ENCODE assay signal across 8 mouse cellular contexts in the genomic region with DNA sequence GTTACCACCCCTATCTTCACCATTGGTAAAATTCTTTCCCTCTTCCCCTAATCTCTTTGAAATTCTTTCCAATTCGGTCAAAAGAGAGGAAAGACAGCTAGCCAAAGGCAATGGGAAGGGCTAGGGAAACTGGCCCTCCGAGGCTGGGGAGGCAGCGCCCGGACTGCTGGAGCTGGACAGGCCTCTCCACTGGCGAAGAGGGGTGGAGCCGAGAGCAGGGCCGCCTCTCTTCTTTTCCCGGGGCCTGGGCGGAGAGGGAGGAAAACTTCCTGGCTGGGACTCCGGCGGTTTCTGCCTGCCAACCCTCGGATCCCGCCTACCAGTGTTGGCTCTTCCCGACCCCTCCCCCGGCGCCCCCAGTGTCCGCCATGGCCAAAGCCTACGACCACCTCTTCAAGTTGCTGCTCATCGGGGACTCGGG. TPM values are rescaled to one million over a fixed set of nuclear protein-coding genes. Genes with fewer than 3 reads are reported as not detected.
DNase-seq lines count a peak whose midpoint lies in the region; ATAC-seq and TF ChIP-seq lines count a peak whose summit lies in the region.

No protein-coding gene starts in this region.

- peak overlapping the region; percentile 69 for H3K9ac ChIP-seq in embryonic facial prominence, embryonic 13.5 days
- peak overlapping the region; percentile 68 for H3K9ac ChIP-seq in liver, embryonic 11.5 days (ENCODE audit: low read depth, low read length)
- peak overlapping the region; percentile 44 for H3K9ac ChIP-seq in midbrain, postnatal 0 days (replicated peaks; ENCODE audit: low read length, poor library complexity, severe bottlenecking)

- under 1% methylated on average over 20 of the region's 20 CpGs for WGBS in embryonic facial prominence, embryonic 13.5 days
- WGBS in liver, embryonic 11.5 days = under 1% methylated on average over 20 of the region's 20 CpGs
- under 1% methylated on average over 19 of the region's 20 CpGs for WGBS in midbrain, postnatal 0 days

- peak overlapping the region; percentile 77 for H3K4me2 ChIP-seq in embryonic facial prominence, embryonic 13.5 days
- peak overlapping the region; percentile 95 for H3K4me2 ChIP-seq in liver, embryonic 11.5 days
- peak overlapping the region; percentile 81 for H3K4me2 ChIP-seq in midbrain, postnatal 0 days (ENCODE audit: low read depth, low read length, poor library complexity, severe bottlenecking)

- peaks cover 11% of the 10 kb centered on the region for H3K4me1 ChIP-seq in embryonic facial prominence, embryonic 13.5 days
- H3K4me1 ChIP-seq in liver, embryonic 11.5 days (replicated peaks; ENCODE audit: control insufficient read depth, insufficient read depth, low read length) = peaks cover 21% of the 10 kb centered on the region
- no peaks in the 10 kb centered on the region for H3K4me1 ChIP-seq in midbrain, postnatal 0 days (ENCODE audit: insufficient read depth, low read length)
- H3K4me1 ChIP-seq in testis, adult 2 months (ENCODE audit: control insufficient read depth, insufficient read depth, low read length) = peaks cover 6% of the 10 kb centered on the region

- TF ChIP-seq CTCF in midbrain, postnatal 0 days (IDR thresholded peaks at IDR 0.05) = no peak
- no peak for TF ChIP-seq CTCF in testis, adult 2 months (IDR thresholded peaks at IDR 0.05; ENCODE audit: control insufficient read depth, insufficient read depth, insufficient replicate concordance, low read depth, low read length)

- peak overlapping the region; percentile 80 for H3K27ac ChIP-seq in embryonic facial prominence, embryonic 13.5 days
- H3K27ac ChIP-seq in liver, embryonic 11.5 days (ENCODE audit: low read depth, low read length) = peak overlapping the region; percentile 70
- peak overlapping the region; percentile 51; the same call in 1 of the 2 replicates for H3K27ac ChIP-seq in midbrain, postnatal 0 days (ENCODE audit: low read depth, low read length)
- H3K27ac ChIP-seq in testis, adult 2 months (ENCODE audit: control insufficient read depth, insufficient read depth, low read depth, low read length) = peak overlapping the region; percentile 69; the same call in 1 of the 2 replicates

- ATAC-seq in embryonic facial prominence, embryonic 13.5 days (ENCODE audit: insufficient number of reproducible peaks, insufficient read depth, low FRiP score, low TSS enrichment, low read depth) = peak; percentile 75
- peak; percentile 56 for ATAC-seq in liver, embryonic 11.5 days (replicated peaks; ENCODE audit: low FRiP score)
- ATAC-seq in midbrain, postnatal 0 days (ENCODE audit: low FRiP score) = peak; percentile 47; the same call in 1 of the 2 replicates

- peak; percentile 41; the same call in 1 of the 2 replicates for TF ChIP-seq POLR2A in testis, adult 2 months (IDR thresholded peaks at IDR 0.05; ENCODE audit: control insufficient read depth, low read depth, low read length)

- peaks cover 25% of the 10 kb centered on the region for H3K36me3 ChIP-seq in embryonic facial prominence, embryonic 13.5 days
- peaks cover 5% of the 10 kb centered on the region for H3K36me3 ChIP-seq in liver, embryonic 11.5 days (ENCODE audit: control insufficient read depth, insufficient read depth, low read length)
- H3K36me3 ChIP-seq in midbrain, postnatal 0 days (ENCODE audit: insufficient read depth, low read length) = no peaks in the 10 kb centered on the region
- no peaks in the 10 kb centered on the region for H3K36me3 ChIP-seq in testis, adult 2 months (ENCODE audit: control insufficient read depth, insufficient read depth, low read length)

- H3K9me3 ChIP-seq in embryonic facial prominence, embryonic 13.5 days = no peaks in the 10 kb centered on the region
- H3K9me3 ChIP-seq in liver, embryonic 11.5 days (ENCODE audit: control insufficient read depth, low read length) = no peaks in the 10 kb centered on the region
- H3K9me3 ChIP-seq in midbrain, postnatal 0 days (ENCODE audit: low read length) = no peaks in the 10 kb centered on the region

- no peaks in the 10 kb centered on the region for H3K27me3 ChIP-seq in embryonic facial prominence, embryonic 13.5 days
- H3K27me3 ChIP-seq in liver, embryonic 11.5 days (replicated peaks; ENCODE audit: control insufficient read depth, insufficient read depth, low read length) = no peaks in the 10 kb centered on the region
- no peaks in the 10 kb centered on the region for H3K27me3 ChIP-seq in midbrain, postnatal 0 days (ENCODE audit: insufficient read depth, low read length)
- no peaks in the 10 kb centered on the region for H3K27me3 ChIP-seq in testis, adult 2 months (ENCODE audit: control insufficient read depth, insufficient read depth, low read length)

- DNase-seq in 3T3-L1 (ENCODE audit: low read depth, low spot score) = peak; percentile 87
- peak; percentile 92 for DNase-seq in adrenal gland, postnatal 14 days
- peak; percentile 89 to 92 for DNase-seq in heart, adult 18-20 months
- peak; percentile 84 for DNase-seq in kidney, adult 18-20 months
- peak; percentile 73 for DNase-seq in liver, embryonic 11.5 days (ENCODE audit: low spot score)
- peak; percentile 57 for DNase-seq in midbrain, postnatal 0 days (ENCODE audit: low spot score)

- H3K4me3 ChIP-seq in embryonic facial prominence, embryonic 13.5 days = peak overlapping the region; percentile 51
- H3K4me3 ChIP-seq in liver, embryonic 11.5 days (ENCODE audit: low read depth, low read length) = peak overlapping the region; percentile 58
- peak overlapping the region; percentile 38 for H3K4me3 ChIP-seq in midbrain, postnatal 0 days (ENCODE audit: low read depth, low read length)
- H3K4me3 ChIP-seq in testis, adult 2 months (ENCODE audit: control insufficient read depth, low read depth, low read length) = peak overlapping the region; percentile 73

RNA-seq across cellular contexts. Expression of gene Rab13, which starts 7.0 kb away (rescaled TPM):
- 33.7 and 34.3 TPM in 2 replicates for total RNA-seq in adrenal gland, postnatal 14 days (2021)
- 35.4 and 38.9 TPM in 2 replicates for polyA plus RNA-seq in embryonic facial prominence, embryonic 13.5 days (2015; fragmentation: Nextera tagmentation; extraction: Ambion mirVana)
- 1 to 10 TPM; 4.2 to 4.9 TPM for total RNA-seq in heart, adult 18-20 months (2021)
- polyA plus RNA-seq in liver, embryonic 11.5 days (2014; fragmentation: Nextera tagmentation; extraction: Ambion mirVana) = 10.2 and 11.5 TPM in 2 replicates
- total RNA-seq in midbrain, postnatal 0 days (2014; rRNA removed) = 3.9 and 5.9 TPM in 2 replicates
- 17.4 and 18.5 TPM in 2 replicates for polyA plus RNA-seq in midbrain, postnatal 0 days (2015; fragmentation: Nextera tagmentation; extraction: Ambion mirVana)
- polyA plus RNA-seq in testis, adult 2 months (2012; rRNA removed) = 5.6 and 5.9 TPM in 2 replicates

RNA-seq across cellular contexts. Expression of gene Rps27, which starts 7.1 kb away (rescaled TPM):
- total RNA-seq in adrenal gland, postnatal 14 days (2021) = 1,702 and 2,060 TPM in 2 replicates
- polyA plus RNA-seq in embryonic facial prominence, embryonic 13.5 days (2015; fragmentation: Nextera tagmentation; extraction: Ambion mirVana) = 1,327 and 1,965 TPM in 2 replicates
- 1,000 to 10,000 TPM; 1,057 to 1,251 TPM for total RNA-seq in heart, adult 18-20 months (2021)
- 1,394 and 1,458 TPM in 2 replicates for polyA plus RNA-seq in liver, embryonic 11.5 days (2014; fragmentation: Nextera tagmentation; extraction: Ambion mirVana)
- total RNA-seq in midbrain, postnatal 0 days (2014; rRNA removed) = 2,807 and 2,947 TPM in 2 replicates
- polyA plus RNA-seq in midbrain, postnatal 0 days (2015; fragmentation: Nextera tagmentation; extraction: Ambion mirVana) = 773 and 821 TPM in 2 replicates
- 962 and 971 TPM in 2 replicates for polyA plus RNA-seq in testis, adult 2 months (2012; rRNA removed)

RNA-seq across cellular contexts. Expression of gene Jtb, which starts 10.9 kb away (rescaled TPM):
- 58.8 and 58.9 TPM in 2 replicates for total RNA-seq in adrenal gland, postnatal 14 days (2021)
- polyA plus RNA-seq in embryonic facial prominence, embryonic 13.5 days (2015; fragmentation: Nextera tagmentation; extraction: Ambion mirVana) = 107 and 113 TPM in 2 replicates
- 10 to 100 TPM; 51.7 to 54.8 TPM for total RNA-seq in heart, adult 18-20 months (2021)
- 97.8 and 100.0 TPM in 2 replicates for polyA plus RNA-seq in liver, embryonic 11.5 days (2014; fragmentation: Nextera tagmentation; extraction: Ambion mirVana)
- 37.3 and 39.1 TPM in 2 replicates for total RNA-seq in midbrain, postnatal 0 days (2014; rRNA removed)
- polyA plus RNA-seq in midbrain, postnatal 0 days (2015; fragmentation: Nextera tagmentation; extraction: Ambion mirVana) = 115 and 123 TPM in 2 replicates
- polyA plus RNA-seq in testis, adult 2 months (2012; rRNA removed) = 12.2 and 15.4 TPM in 2 replicates

RNA-seq across cellular contexts. Expression of gene Creb3l4, which starts 22.8 kb away (rescaled TPM):
- total RNA-seq in adrenal gland, postnatal 14 days (2021) = 0.33 and 0.38 TPM in 2 replicates
- 8.9 and 9.1 TPM in 2 replicates for polyA plus RNA-seq in embryonic facial prominence, embryonic 13.5 days (2015; fragmentation: Nextera tagmentation; extraction: Ambion mirVana)
- under 1 TPM in 1 of 2 experiments, not detected in 1; 0.41 TPM for total RNA-seq in heart, adult 18-20 months (2021)
- 0.82 and 2.2 TPM in 2 replicates for polyA plus RNA-seq in liver, embryonic 11.5 days (2014; fragmentation: Nextera tagmentation; extraction: Ambion mirVana)
- total RNA-seq in midbrain, postnatal 0 days (2014; rRNA removed) = 0.77 and 1.6 TPM in 2 replicates
- polyA plus RNA-seq in midbrain, postnatal 0 days (2015; fragmentation: Nextera tagmentation; extraction: Ambion mirVana) = 1.2 and 1.7 TPM in 2 replicates
- polyA plus RNA-seq in testis, adult 2 months (2012; rRNA removed) = 305 and 322 TPM in 2 replicates

RNA-seq across cellular contexts. Expression of gene Slc39a1, which starts 27.4 kb away (rescaled TPM):
- 106 and 108 TPM in 2 replicates for total RNA-seq in adrenal gland, postnatal 14 days (2021)
- polyA plus RNA-seq in embryonic facial prominence, embryonic 13.5 days (2015; fragmentation: Nextera tagmentation; extraction: Ambion mirVana) = 86.2 and 92.6 TPM in 2 replicates
- 10 to 100 TPM; 62.0 to 65.5 TPM for total RNA-seq in heart, adult 18-20 months (2021)
- 48.7 and 57.5 TPM in 2 replicates for polyA plus RNA-seq in liver, embryonic 11.5 days (2014; fragmentation: Nextera tagmentation; extraction: Ambion mirVana)
- 73.0 and 75.3 TPM in 2 replicates for total RNA-seq in midbrain, postnatal 0 days (2014; rRNA removed)
- polyA plus RNA-seq in midbrain, postnatal 0 days (2015; fragmentation: Nextera tagmentation; extraction: Ambion mirVana) = 60.3 and 62.4 TPM in 2 replicates
- 22.5 and 27.4 TPM in 2 replicates for polyA plus RNA-seq in testis, adult 2 months (2012; rRNA removed)

Comparison
In these comparisons a context has a peak if more than half of its experiments do, and no peak if none do; other contexts are left out.
1. Peak in every context shown above with its lines: DNase-seq, ATAC-seq, H3K4me3 ChIP-seq and H3K27ac ChIP-seq.